Mouse (Mus musculus) limb, embryonic 13.5 days (tissue): ENCODE data around the gene Krtap3-3. TPM values are rescaled to one million over a fixed set of nuclear protein-coding genes. Genes with fewer than 3 reads are reported as not detected.
A peak's percentile ranks its signal among the peaks of the same experiment; 100 is the strongest.

Experiments
- ATAC-seq: fragments of 200-750 bp; cut with Nextera tagmentation; 2 replicates; pipeline ENCODE4 v1.8.0; 2017; ENCODE audit warnings: low read depth, moderate number of reproducible peaks, moderate TSS enrichment; ENCODE audit not compliant: low FRiP score
- H3K27ac ChIP-seq: fragments of 300-500 bp; sonication (generic); 2 replicates; pipeline ENCODE4 v1.5.1; 2015; ENCODE audit warnings: inconsistent platforms, mild to moderate bottlenecking, moderate library complexity
- H3K27me3 ChIP-seq: fragments of 300-500 bp; sonication (generic); 2 replicates; pipeline ENCODE4 v1.6.1; 2015; ENCODE audit warnings: mild to moderate bottlenecking, inconsistent platforms
- H3K36me3 ChIP-seq: fragments of 300-500 bp; sonication (generic); 2 replicates; pipeline ENCODE4 v1.6.1; 2015; ENCODE audit warnings: inconsistent platforms, mild to moderate bottlenecking, moderate library complexity
- H3K4me1 ChIP-seq: fragments of 300-500 bp; sonication (generic); 2 replicates; pipeline ENCODE4 v1.6.1; 2015; ENCODE audit warnings: inconsistent platforms
- H3K4me2 ChIP-seq: fragments of 300-500 bp; sonication (generic); replicated peaks from 2 replicates; pipeline ENCODE4 v1.6.1; 2015; ENCODE audit warnings: inconsistent platforms, mild to moderate bottlenecking, moderate library complexity
- H3K4me3 ChIP-seq: fragments of 300-500 bp; sonication (generic); 2 replicates; pipeline ENCODE4 v1.5.1; 2015; ENCODE audit warnings: moderate library complexity, mild to moderate bottlenecking, inconsistent platforms
- H3K9ac ChIP-seq: fragments of 300-500 bp; sonication (generic); 2 replicates; pipeline ENCODE4 v1.6.1; 2015; ENCODE audit warnings: mild to moderate bottlenecking, inconsistent platforms
- H3K9me3 ChIP-seq: fragments of 300-500 bp; sonication (generic); 2 replicates; pipeline ENCODE4 v1.6.1; 2016; ENCODE audit warnings: inconsistent platforms
- WGBS: fragments of 180-500 bp; shearing (Covaris S2); methylation state at CpG from one replicate; pipeline ENCODE4 v1.1.7; 2015; 5-methylcytosine and 5-hydroxymethylcytosine counted together
- polyA plus RNA-seq: library from polyadenylated mRNA; unstranded; fragments of >200 nt; fragmentation: Nextera tagmentation; extraction: Ambion mirVana; gene quantifications from 2 replicates; pipeline ENCODE4 v1.2.1, GENCODE M21; 2015

The Krtap3-3 gene
- polyA plus RNA-seq, 1 experiment from 2014 or later = not detected

DNA sequence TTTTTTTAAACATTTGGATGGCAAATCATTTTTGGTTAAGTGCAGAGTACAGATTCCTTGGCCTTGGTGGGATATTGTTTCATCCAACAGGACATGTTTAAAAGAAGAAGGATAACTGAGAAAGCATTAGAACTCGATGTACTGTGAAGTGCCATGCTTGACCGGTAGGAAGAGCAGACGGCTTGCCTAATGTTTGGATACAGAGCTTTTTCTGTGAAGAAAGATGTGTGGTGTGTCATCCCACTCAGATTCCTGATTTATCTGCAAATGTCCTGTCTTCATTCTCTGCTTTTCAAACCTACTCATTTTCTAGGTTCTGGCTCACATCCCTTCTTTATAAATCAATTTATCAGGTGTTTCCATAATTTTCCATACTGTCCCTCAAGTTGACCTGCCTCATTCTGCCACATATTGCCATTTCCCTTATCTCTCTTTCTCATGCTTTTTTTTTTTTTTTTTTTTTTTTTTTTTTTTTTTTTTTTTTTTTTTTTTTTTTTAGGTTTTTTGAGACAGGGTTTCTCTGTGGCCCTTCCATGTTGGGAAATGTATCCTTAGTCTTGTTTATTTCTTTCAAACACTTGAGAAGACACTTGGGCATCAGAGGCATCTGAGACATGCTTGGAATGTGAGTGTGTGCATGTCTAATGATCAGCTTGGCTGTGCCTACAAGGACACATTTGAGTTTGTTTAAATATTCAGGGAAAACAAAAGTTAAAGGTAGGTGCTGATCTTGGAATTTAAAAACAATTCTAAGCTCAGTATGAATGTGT, 7.5 kb upstream of the Krtap3-3 start:
- no peaks in the 10 kb centered on the region for H3K4me1 ChIP-seq
- 90% methylated on average over 3 of the region's 3 CpGs for WGBS
- no peaks in the 10 kb centered on the region for H3K27me3 ChIP-seq
- no peak overlapping the region for H3K4me3 ChIP-seq
- H3K4me2 ChIP-seq = no peak overlapping the region
- H3K36me3 ChIP-seq = no peaks in the 10 kb centered on the region
- no peak overlapping the region for H3K9ac ChIP-seq
- no peaks in the 10 kb centered on the region for H3K9me3 ChIP-seq
- ATAC-seq = no peak
- no peak overlapping the region for H3K27ac ChIP-seq

DNA sequence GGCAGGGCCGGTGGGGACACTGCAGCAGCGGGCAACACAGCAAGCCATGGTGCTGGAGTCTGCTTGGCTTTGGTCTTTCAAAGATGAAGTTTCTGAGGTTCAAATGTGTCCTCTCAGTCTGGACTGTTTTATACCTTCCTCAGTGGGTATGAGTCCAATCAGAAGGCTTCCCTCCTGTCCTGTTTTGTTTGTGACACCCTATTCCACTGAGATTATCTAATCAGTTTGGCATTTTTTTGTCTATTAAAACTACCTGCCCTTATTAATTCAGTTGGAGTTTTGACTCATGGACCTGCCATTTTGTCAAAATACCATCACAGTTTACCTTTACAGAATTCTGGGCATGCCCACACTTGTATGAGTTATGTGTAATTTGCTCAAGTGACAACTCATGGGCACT, 6.1 kb upstream of the Krtap3-3 start, which contains the start of gene Krtap3-2:
Krtap3-2 (minus strand) TSS at position 101 of the 400 bp plus-strand sequence.
- Histone ChIP-seq H3K27ac (no peak within 1 kb of the TSS), H3K9ac (no peak within 1 kb of the TSS), H3K9me3 (no peaks in the 10 kb centered on the region), H3K4me2 (no peak within 1 kb of the TSS), H3K27me3 (no peaks in the 10 kb centered on the region), H3K36me3 (no peaks in the 10 kb centered on the region), H3K4me1 (no peaks in the 10 kb centered on the region), H3K4me3 (no peak within 1 kb of the TSS)
- no peak for ATAC-seq
- WGBS = 71% methylated on average over 2 of the region's 2 CpGs

DNA sequence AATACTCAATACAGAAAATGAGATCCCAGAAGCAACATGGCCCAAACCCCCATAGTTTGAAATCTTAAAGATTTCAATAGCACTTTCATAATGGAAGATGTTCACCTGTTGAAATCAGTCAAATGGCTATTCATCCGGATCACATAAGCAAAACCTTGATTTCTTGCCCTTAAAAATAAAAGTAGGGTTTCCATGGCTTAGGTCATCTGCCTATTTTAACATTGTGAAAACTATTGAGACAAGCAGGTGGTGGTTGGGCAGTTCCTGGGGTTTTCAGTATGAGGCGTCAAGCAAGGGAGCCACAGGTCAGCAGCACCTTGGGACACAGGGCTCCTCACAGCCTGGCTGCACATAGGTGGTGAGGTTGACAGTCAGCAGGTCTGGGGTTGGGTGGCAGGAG, 5.5 kb upstream of the Krtap3-3 start:
- Histone ChIP-seq H3K36me3 (no peaks in the 10 kb centered on the region), H3K27me3 (no peaks in the 10 kb centered on the region), H3K27ac (no peak overlapping the region), H3K9me3 (no peaks in the 10 kb centered on the region), H3K4me2 (no peak overlapping the region), H3K9ac (no peak overlapping the region), H3K4me3 (no peak overlapping the region), H3K4me1 (no peaks in the 10 kb centered on the region)
- no peak for ATAC-seq
- 89% methylated on average over 2 of the region's 2 CpGs for WGBS

DNA sequence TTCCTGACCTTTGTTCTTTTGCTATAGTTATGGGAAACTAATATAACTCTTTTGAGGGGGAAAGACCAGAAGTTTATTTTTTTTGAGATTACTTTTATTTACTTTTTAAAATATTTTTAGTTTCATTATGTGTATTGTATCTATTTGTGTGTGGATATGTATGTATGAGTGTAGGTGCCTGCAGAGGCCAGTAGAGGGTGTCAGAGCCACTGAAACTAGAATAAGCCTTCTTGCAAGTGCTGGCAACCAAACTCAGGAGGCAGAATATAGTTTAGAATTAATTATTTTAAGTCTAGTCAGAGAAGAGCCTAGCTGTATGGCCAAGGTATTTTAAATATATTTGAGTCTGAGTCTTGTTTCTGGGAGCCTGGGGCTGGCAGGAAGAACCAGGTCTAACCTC, 2.8 kb downstream of the Krtap3-3 start:
- Histone ChIP-seq H3K4me1 (no peaks in the 10 kb centered on the region), H3K9me3 (no peaks in the 10 kb centered on the region), H3K9ac (no peak overlapping the region), H3K36me3 (no peaks in the 10 kb centered on the region), H3K27ac (no peak overlapping the region), H3K4me2 (no peak overlapping the region), H3K4me3 (no peak overlapping the region), H3K27me3 (no peaks in the 10 kb centered on the region)
- no peak for ATAC-seq

DNA sequence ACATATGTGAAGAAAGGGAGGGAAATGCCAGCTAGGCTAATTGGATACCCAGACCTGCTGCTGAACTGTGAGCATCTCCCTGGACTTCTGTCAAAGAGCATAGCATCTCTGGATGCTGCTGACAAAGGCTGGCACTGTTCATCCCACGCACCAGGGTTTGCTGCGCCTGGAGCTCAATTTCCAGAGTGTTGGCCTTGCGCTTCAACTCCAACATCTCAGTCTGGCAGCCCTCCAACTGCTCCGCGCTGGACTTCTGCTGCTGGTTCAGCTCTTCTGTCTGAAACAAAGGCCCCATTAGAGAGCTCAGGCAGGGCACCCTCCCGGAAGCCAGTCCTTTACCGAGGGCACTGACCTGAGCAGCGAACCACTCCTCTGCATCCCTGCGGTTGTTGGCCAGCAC, 10.9 kb downstream of the Krtap3-3 start:
- no peak overlapping the region; the same call in 1 of the 2 replicates for H3K9ac ChIP-seq
- no peak overlapping the region for H3K4me3 ChIP-seq
- H3K4me2 ChIP-seq = no peak overlapping the region
- H3K4me1 ChIP-seq = peaks cover 6% of the 10 kb centered on the region
- H3K9me3 ChIP-seq = no peaks in the 10 kb centered on the region
- H3K36me3 ChIP-seq = no peaks in the 10 kb centered on the region
- H3K27me3 ChIP-seq = no peaks in the 10 kb centered on the region
- WGBS = 65% methylated on average over 9 of the region's 9 CpGs
- ATAC-seq = 0 out of 2 replicates have a peak, but pooled peaks have one; percentile 24
- H3K27ac ChIP-seq = no peak overlapping the region

DNA sequence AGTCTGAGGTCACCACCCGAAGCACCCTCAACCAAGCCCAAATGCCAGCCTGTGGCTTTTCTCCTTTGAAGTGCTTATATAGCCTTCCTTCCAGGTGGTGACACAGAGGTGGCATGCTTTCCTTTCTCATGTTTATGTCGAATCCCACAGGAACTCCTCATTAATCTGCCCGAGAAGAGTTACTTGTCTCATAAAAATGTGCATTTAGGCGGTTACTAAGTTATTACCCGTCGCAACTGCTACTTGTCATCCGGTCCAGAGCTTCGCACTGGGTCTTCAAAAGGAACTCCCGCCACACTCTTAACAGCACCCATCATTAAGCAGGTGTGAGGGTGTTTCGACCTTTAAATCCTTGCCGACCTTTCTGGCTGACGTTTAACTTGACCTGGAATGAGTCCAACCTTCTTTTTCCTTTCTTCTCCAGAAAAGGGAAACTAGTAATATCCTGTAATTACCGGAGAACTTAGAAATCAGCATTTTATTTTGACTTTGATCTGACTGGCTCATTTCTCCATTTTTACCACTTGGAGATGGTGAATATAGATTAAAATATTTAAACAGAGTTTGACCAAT, 29.3 kb downstream of the Krtap3-3 start, which contains the start of gene Krt39:
Krt39 (minus strand) TSS at position 51 of the 573 bp plus-strand sequence.
- H3K4me3 ChIP-seq = no peak within 1 kb of the TSS
- H3K27ac ChIP-seq = no peak within 1 kb of the TSS
- no peak within 1 kb of the TSS for H3K4me2 ChIP-seq
- H3K9me3 ChIP-seq = no peaks in the 10 kb centered on the region
- no peaks in the 10 kb centered on the region; the same call in 1 of the 2 replicates for H3K27me3 ChIP-seq
- 0 out of 2 replicates have a peak, but pooled peaks cover 4% of the 10 kb centered on the region for H3K4me1 ChIP-seq
- no peak within 1 kb of the TSS for H3K9ac ChIP-seq
- WGBS = 25% methylated on average over 13 of the region's 13 CpGs
- no peaks in the 10 kb centered on the region for H3K36me3 ChIP-seq
- no peak for ATAC-seq

DNA sequence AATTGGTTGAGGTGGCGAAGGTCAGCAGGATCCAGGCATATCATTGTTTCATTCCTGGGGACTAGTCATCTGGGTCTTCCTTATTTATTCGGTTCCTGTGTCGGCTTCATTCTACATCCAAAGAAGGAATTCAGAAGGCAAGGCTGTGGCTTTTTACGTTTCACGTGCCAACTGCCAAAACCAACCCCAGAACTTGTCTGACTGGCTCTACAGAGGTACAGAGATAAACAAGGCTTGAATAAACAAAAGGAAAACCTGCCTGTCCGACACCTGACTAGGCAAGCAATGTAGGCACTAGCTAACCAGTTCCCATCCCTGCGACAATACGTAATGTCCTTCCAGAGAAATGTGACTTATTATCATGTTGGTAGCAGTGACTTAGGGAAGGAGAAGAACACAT, 36.6 kb downstream of the Krtap3-3 start:
- Histone ChIP-seq H3K4me2 (no peak overlapping the region), H3K4me3 (no peak overlapping the region), H3K4me1 (no peaks in the 10 kb centered on the region), H3K27ac (no peak overlapping the region), H3K36me3 (no peaks in the 10 kb centered on the region), H3K9ac (no peak overlapping the region), H3K27me3 (no peaks in the 10 kb centered on the region), H3K9me3 (no peaks in the 10 kb centered on the region)
- WGBS = 84% methylated on average over 8 of the region's 8 CpGs
- ATAC-seq = no peak

Other genes with a start within 250 kb of the Krtap3-3 start
- gene Krt25, start 227.9 kb downstream of the Krtap3-3 start, polyA plus RNA-seq = not detected in 2 replicates
- not detected in 2 replicates for gene Krt26, start 212.9 kb downstream of the Krtap3-3 start, polyA plus RNA-seq
- not detected in 2 replicates for gene Krt27, start 199.8 kb downstream of the Krtap3-3 start, polyA plus RNA-seq
- gene Krt28, start 176.0 kb downstream of the Krtap3-3 start, polyA plus RNA-seq = 0.19 and 0.20 TPM in 2 replicates
- gene Krt10, start 161.5 kb downstream of the Krtap3-3 start, polyA plus RNA-seq = 29.7 and 30.8 TPM in 2 replicates
- not detected in 2 replicates for gene Krt12, start 128.6 kb downstream of the Krtap3-3 start, polyA plus RNA-seq
- 0.34 and 0.47 TPM in 2 replicates for gene Krt20, start 112.7 kb downstream of the Krtap3-3 start, polyA plus RNA-seq
- gene Krt23, start 57.7 kb downstream of the Krtap3-3 start, polyA plus RNA-seq = 0.28 and 0.33 TPM in 2 replicates
- not detected in 2 replicates for gene Krt39, start 29.5 kb downstream of the Krtap3-3 start, polyA plus RNA-seq
- gene Krt40, start 7.7 kb downstream of the Krtap3-3 start, polyA plus RNA-seq = not detected in 2 replicates
- gene Krtap3-2, start 6.0 kb upstream of the Krtap3-3 start, polyA plus RNA-seq = not detected in 2 replicates
- not detected in 2 replicates for gene Gm11939, start 8.6 kb upstream of the Krtap3-3 start, polyA plus RNA-seq
- gene Krtap3-1, start 15.8 kb upstream of the Krtap3-3 start, polyA plus RNA-seq = not detected in 2 replicates
- gene Krtap1-5, start 30.2 kb upstream of the Krtap3-3 start, polyA plus RNA-seq = not detected in 2 replicates
- not detected in 2 replicates for gene Krtap1-4, start 32.8 kb upstream of the Krtap3-3 start, polyA plus RNA-seq
- gene Krtap1-3, start 40.5 kb upstream of the Krtap3-3 start, polyA plus RNA-seq = not detected in 2 replicates
- gene Krtap9-3, start 47.2 kb upstream of the Krtap3-3 start, polyA plus RNA-seq = not detected in 2 replicates
- not detected in 2 replicates for gene Gm11938, start 52.4 kb upstream of the Krtap3-3 start, polyA plus RNA-seq
- not detected in 2 replicates for gene Gm11937, start 59.3 kb upstream of the Krtap3-3 start, polyA plus RNA-seq
- gene Krtap2-4, start 64.0 kb upstream of the Krtap3-3 start, polyA plus RNA-seq = not detected in 2 replicates
- gene Gm11562, start 69.6 kb upstream of the Krtap3-3 start, polyA plus RNA-seq = not detected in 2 replicates
- gene Krtap4-1, start 77.4 kb upstream of the Krtap3-3 start, polyA plus RNA-seq = not detected in 2 replicates
- gene Krtap4-2, start 84.2 kb upstream of the Krtap3-3 start, polyA plus RNA-seq = not detected in 2 replicates
- not detected in 2 replicates for gene Krtap4-7, start 93.2 kb upstream of the Krtap3-3 start, polyA plus RNA-seq
- not detected in 2 replicates for gene Gm11555, start 99.4 kb upstream of the Krtap3-3 start, polyA plus RNA-seq
- not detected in 2 replicates for gene Gm11563, start 108.1 kb upstream of the Krtap3-3 start, polyA plus RNA-seq
- not detected in 2 replicates for gene Krtap4-6, start 115.1 kb upstream of the Krtap3-3 start, polyA plus RNA-seq
- gene Gm14190, start 139.9 kb upstream of the Krtap3-3 start, polyA plus RNA-seq = not detected in 2 replicates
- not detected in 2 replicates for gene Gm14180, start 183.4 kb upstream of the Krtap3-3 start, polyA plus RNA-seq
- not detected in 2 replicates for gene Gm11595, start 222.0 kb upstream of the Krtap3-3 start, polyA plus RNA-seq
- not detected in 2 replicates for gene Krtap4-8, start 229.8 kb upstream of the Krtap3-3 start, polyA plus RNA-seq
- not detected in 2 replicates for gene Krtap4-9, start 234.3 kb upstream of the Krtap3-3 start, polyA plus RNA-seq
- gene Gm11596, start 242.6 kb upstream of the Krtap3-3 start, polyA plus RNA-seq = not detected in 2 replicates
- gene Gm11569, start 248.1 kb upstream of the Krtap3-3 start, polyA plus RNA-seq = not detected in 2 replicates